Mouse (Mus musculus): Measurements from ENCODE around the gene V1ra8. TPM values are rescaled to one million over a fixed set of nuclear protein-coding genes. Genes with fewer than 3 reads are reported as not detected.

Gene V1ra8
- not detected in 2 replicates for polyA plus RNA-seq (2012; rRNA removed)

GRCm38 (mm10) chr6:90202493-90202892, at the start of gene V1ra8:
V1ra8 (plus strand) TSS chr6:90202793.

GRCm38 (mm10) chr6:90174508-90174907, 28.1 kb upstream of the V1ra8 start, which contains the start of gene Vmn1r52:
Vmn1r52 (plus strand) TSS chr6:90174808.

GRCm38 (mm10) chr6:90224338-90224737, 21.7 kb downstream of the V1ra8 start, which contains the start of gene Vmn1r53:
Vmn1r53 (minus strand) TSS chr6:90224438.

GRCm38 (mm10) chr6:90246000-90246399, 43.4 kb downstream of the V1ra8 start, which contains the start of gene Vmn1r54:
Vmn1r54 (plus strand) TSS chr6:90246300.

Other genes with a start within 250 kb of the V1ra8 start
- not detected in 2 replicates for gene Vmn1r46, start 233.5 kb upstream of the V1ra8 start, polyA plus RNA-seq (2012; rRNA removed)
- gene Vmn1r47, start 186.6 kb upstream of the V1ra8 start, polyA plus RNA-seq (2012; rRNA removed), result not detected in 2 replicates
- not detected in 2 replicates for gene Vmn1r48, start 166.0 kb upstream of the V1ra8 start, polyA plus RNA-seq (2012; rRNA removed)
- gene Vmn1r49, start 124.3 kb upstream of the V1ra8 start, polyA plus RNA-seq (2012; rRNA removed), result not detected in 2 replicates
- not detected in 2 replicates for gene Vmn1r50, start 101.4 kb upstream of the V1ra8 start, polyA plus RNA-seq (2012; rRNA removed)
- not detected in 2 replicates for gene Vmn1r51, start 80.2 kb upstream of the V1ra8 start, polyA plus RNA-seq (2012; rRNA removed)
- not detected in 2 replicates for gene Vmn1r52, start 28.0 kb upstream of the V1ra8 start, polyA plus RNA-seq (2012; rRNA removed)
- 0.04 and 0.13 TPM in 2 replicates for gene Vmn1r53, start 21.6 kb downstream of the V1ra8 start, polyA plus RNA-seq (2012; rRNA removed)
- gene Vmn1r54, start 43.5 kb downstream of the V1ra8 start, polyA plus RNA-seq (2012; rRNA removed), result not detected in 2 replicates
- not detected in 2 replicates for gene BC048671, start 98.4 kb downstream of the V1ra8 start, polyA plus RNA-seq (2012; rRNA removed)
- 8.0 and 9.2 TPM in 2 replicates for gene Chst13, start 122.4 kb downstream of the V1ra8 start, polyA plus RNA-seq (2012; rRNA removed)
- gene Uroc1, start 130.5 kb downstream of the V1ra8 start, polyA plus RNA-seq (2012; rRNA removed), result 70.8 and 72.2 TPM in 2 replicates
- gene Zxdc, start 166.7 kb downstream of the V1ra8 start, polyA plus RNA-seq (2012; rRNA removed), result 2.9 and 4.0 TPM in 2 replicates
- 0.10 and 0.12 TPM in 2 replicates for gene Cfap100, start 226.0 kb downstream of the V1ra8 start, polyA plus RNA-seq (2012; rRNA removed)

Data from liver, embryonic 18 days (tissue).